Mouse (Mus musculus): ENCODE results near the gene Orai1.
"Not testable (repeated sequence)": the region's sequence is repeated elsewhere in the genome, so short reads cannot be mapped to it uniquely, and the experiment has no call there.

Orai1 gene

GRCm38 (mm10) chr5:123014753-123015701, at the start of gene Orai1:
TSS of gene Orai1 (plus strand) at chr5:123015074.
- DNase-seq (ENCODE audit: low spot score in 2 of 2): peak; percentile 98

GRCm38 (mm10) chr5:122965427-122965826, 49.4 kb upstream of the Orai1 start:
- no peak for DNase-seq (ENCODE audit: low spot score in 2 of 2)

GRCm38 (mm10) chr5:122968322-122968721, 46.6 kb upstream of the Orai1 start:
- DNase-seq (ENCODE audit: low spot score in 2 of 2): peak; percentile 74 to 87

GRCm38 (mm10) chr5:122970056-122970455, 44.8 kb upstream of the Orai1 start:
- no peak for DNase-seq (ENCODE audit: low spot score in 2 of 2)

- no peak for DNase-seq (ENCODE audit: low spot score in 2 of 2)
Measured at GRCm38 (mm10) chr5:122971438-122971837, 43.4 kb upstream of the Orai1 start.

- DNase-seq (ENCODE audit: low spot score in 2 of 2): no peak
Measured at GRCm38 (mm10) chr5:122972116-122972515, 42.8 kb upstream of the Orai1 start.

- DNase-seq (ENCODE audit: low spot score in 2 of 2): not testable (repeated sequence)
Measured at GRCm38 (mm10) chr5:122974701-122975100, 40.2 kb upstream of the Orai1 start.

GRCm38 (mm10) chr5:122978970-122979369, 35.9 kb upstream of the Orai1 start:
- DNase-seq (ENCODE audit: low spot score in 2 of 2): no peak

- no peak for DNase-seq (ENCODE audit: low spot score in 2 of 2)
Measured at GRCm38 (mm10) chr5:122984483-122984882, 30.4 kb upstream of the Orai1 start.

- DNase-seq (ENCODE audit: low spot score in 2 of 2): no peak
Measured at GRCm38 (mm10) chr5:122985276-122985675, 29.6 kb upstream of the Orai1 start.

GRCm38 (mm10) chr5:122986091-122986493, 28.8 kb upstream of the Orai1 start:
- DNase-seq (ENCODE audit: low spot score in 2 of 2): no peak

GRCm38 (mm10) chr5:122987211-122988020, 27.5 kb upstream of the Orai1 start:
- DNase-seq (ENCODE audit: low spot score in 2 of 2): peak in 1 of 2 experiments; percentile 64

GRCm38 (mm10) chr5:122988021-122988751, 26.7 kb upstream of the Orai1 start:
- DNase-seq (ENCODE audit: low spot score in 2 of 2): peak; percentile 30 to 78

- DNase-seq (ENCODE audit: low spot score in 2 of 2): peak; percentile 47 to 80
Measured at GRCm38 (mm10) chr5:122989001-122989525, 25.8 kb upstream of the Orai1 start.

GRCm38 (mm10) chr5:122989551-122990330, 25.1 kb upstream of the Orai1 start, which contains the start of gene Kdm2b:
TSS of gene Kdm2b (minus strand) at chr5:122989823.
- DNase-seq (ENCODE audit: low spot score in 2 of 2): no peak

GRCm38 (mm10) chr5:122990411-122991160, 24.3 kb upstream of the Orai1 start:
- no peak for DNase-seq (ENCODE audit: low spot score in 2 of 2)

- DNase-seq (ENCODE audit: low spot score in 2 of 2): no peak
Measured at GRCm38 (mm10) chr5:122991350-122992004, 23.4 kb upstream of the Orai1 start.

- no peak for DNase-seq (ENCODE audit: low spot score in 2 of 2)
Measured at GRCm38 (mm10) chr5:122993811-122994210, 21.1 kb upstream of the Orai1 start.

GRCm38 (mm10) chr5:122994303-122994846, 20.5 kb upstream of the Orai1 start:
- DNase-seq (ENCODE audit: low spot score in 2 of 2): peak; percentile 85 to 88
